Mouse (Mus musculus) skeletal muscle tissue, postnatal 0 days (tissue): ENCODE data around the gene Olfr1115. TPM values are rescaled to one million over a fixed set of nuclear protein-coding genes. Genes with fewer than 3 reads are reported as not detected.

ENCODE experiments used
- microRNA-seq, 2 experiments: library from miRNA; unstranded; fragments of <30 nt; microRNA quantifications; one replicate each; pipeline ENCODE4; 2016
- polyA plus RNA-seq: library from polyadenylated mRNA; unstranded; fragments of >200 nt; fragmentation: Nextera tagmentation; extraction: Ambion mirVana; gene quantifications from 2 replicates; pipeline ENCODE4 v1.2.1, GENCODE M21; 2015

Gene Olfr1115
- polyA plus RNA-seq = not detected in 2 replicates

DNA sequence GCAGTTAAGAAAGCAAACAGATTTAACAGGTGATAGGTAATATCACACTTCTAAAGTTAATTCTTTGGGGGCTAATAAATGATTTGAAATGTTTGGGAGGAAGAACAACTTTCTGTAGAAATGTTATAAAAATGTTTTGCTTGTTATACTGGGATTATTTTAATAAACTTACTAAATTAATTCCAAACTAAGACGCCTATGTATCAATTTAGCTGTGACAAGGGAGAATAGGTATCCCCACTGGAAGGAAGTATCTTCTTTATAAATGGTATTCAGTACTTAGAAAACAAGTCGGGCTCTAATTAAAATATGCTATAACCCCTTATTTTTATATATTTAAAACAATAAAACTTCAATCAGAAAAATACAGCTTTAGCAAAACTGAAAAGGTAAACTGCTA, at the start of gene Olfr1115:
TSS of gene Olfr1115 (plus strand) at position 301 of the 400 bp plus-strand sequence.

GRCm38 (mm10) chr2:87208670-87209069, 39.1 kb upstream of the Olfr1115 start, which contains the start of gene Olfr1113:
Olfr1113 (plus strand) TSS chr2:87208970.

DNA sequence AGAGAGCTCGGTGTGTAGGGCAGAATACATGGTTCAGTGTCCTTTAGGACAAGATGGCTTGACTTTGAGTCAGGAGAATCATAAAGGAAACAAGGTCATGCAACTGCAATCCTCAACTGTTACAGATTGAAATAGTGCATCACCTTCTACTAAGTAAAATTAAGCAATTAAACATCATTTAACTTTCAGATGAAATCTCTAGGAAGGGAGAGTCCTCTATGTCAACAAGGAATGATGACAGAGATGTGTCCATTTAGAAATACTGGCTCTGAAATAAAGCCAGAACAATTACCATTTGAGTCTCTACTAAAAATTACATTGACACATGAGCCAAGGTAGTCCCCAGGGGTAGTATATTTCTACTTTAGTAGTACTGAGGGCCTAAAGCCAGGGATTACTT, 19.4 kb downstream of the Olfr1115 start, which contains the start of gene Olfr1116:
TSS of gene Olfr1116 (plus strand) at position 301 of the 400 bp plus-strand sequence.

Small RNA genes lying within 50 kb of the gene (microRNA-seq; reads per million reads assigned to microRNA genes)
- 0 reads per million in 2 experiments for gene Gm27438

Other genes with a start within 250 kb of the Olfr1115 start
- not detected in 2 replicates for gene Olfr1102, start 249.6 kb upstream of the Olfr1115 start, polyA plus RNA-seq
- not detected in 2 replicates for gene Olfr1104, start 220.9 kb upstream of the Olfr1115 start, polyA plus RNA-seq
- gene Olfr1105, start 211.5 kb upstream of the Olfr1115 start, polyA plus RNA-seq = not detected in 2 replicates
- gene Olfr1106, start 195.7 kb upstream of the Olfr1115 start, polyA plus RNA-seq = not detected in 2 replicates
- gene Olfr1107, start 172.2 kb upstream of the Olfr1115 start, polyA plus RNA-seq = not detected in 2 replicates
- not detected in 2 replicates for gene Olfr1109, start 152.0 kb upstream of the Olfr1115 start, polyA plus RNA-seq
- gene Olfr259, start 133.4 kb upstream of the Olfr1115 start, polyA plus RNA-seq = not detected in 2 replicates
- not detected in 2 replicates for gene Olfr1110, start 107.7 kb upstream of the Olfr1115 start, polyA plus RNA-seq
- gene Olfr1111, start 95.4 kb upstream of the Olfr1115 start, polyA plus RNA-seq = not detected in 2 replicates
- gene Olfr1112, start 60.2 kb upstream of the Olfr1115 start, polyA plus RNA-seq = not detected in 2 replicates
- gene Olfr1113, start 39.0 kb upstream of the Olfr1115 start, polyA plus RNA-seq = not detected in 2 replicates
- not detected in 2 replicates for gene Olfr1116, start 19.5 kb downstream of the Olfr1115 start, polyA plus RNA-seq
- gene Olfr1118, start 59.6 kb downstream of the Olfr1115 start, polyA plus RNA-seq = not detected in 2 replicates
- gene Olfr1120, start 106.8 kb downstream of the Olfr1115 start, polyA plus RNA-seq = not detected in 2 replicates
- not detected in 2 replicates for gene Olfr1121, start 121.9 kb downstream of the Olfr1115 start, polyA plus RNA-seq
- not detected in 2 replicates for gene Olfr1122, start 137.8 kb downstream of the Olfr1115 start, polyA plus RNA-seq
- not detected in 2 replicates for gene Olfr1123, start 168.6 kb downstream of the Olfr1115 start, polyA plus RNA-seq
- 0.05 TPM in 1 of 2 replicates, not detected in the other for gene Olfr1124, start 182.3 kb downstream of the Olfr1115 start, polyA plus RNA-seq
- gene Olfr1126, start 205.9 kb downstream of the Olfr1115 start, polyA plus RNA-seq = not detected in 2 replicates
- not detected in 2 replicates for gene Pramel7, start 249.1 kb downstream of the Olfr1115 start, polyA plus RNA-seq